Mouse (Mus musculus) MN1 (cell line): ENCODE data around the gene Epb41l4b.

Experiments used
- DNase-seq: peaks from one replicate; pipeline ENCODE4 v3.0.0-alpha.2; 2016; ENCODE audit warnings: low spot score

The Epb41l4b gene

DNA sequence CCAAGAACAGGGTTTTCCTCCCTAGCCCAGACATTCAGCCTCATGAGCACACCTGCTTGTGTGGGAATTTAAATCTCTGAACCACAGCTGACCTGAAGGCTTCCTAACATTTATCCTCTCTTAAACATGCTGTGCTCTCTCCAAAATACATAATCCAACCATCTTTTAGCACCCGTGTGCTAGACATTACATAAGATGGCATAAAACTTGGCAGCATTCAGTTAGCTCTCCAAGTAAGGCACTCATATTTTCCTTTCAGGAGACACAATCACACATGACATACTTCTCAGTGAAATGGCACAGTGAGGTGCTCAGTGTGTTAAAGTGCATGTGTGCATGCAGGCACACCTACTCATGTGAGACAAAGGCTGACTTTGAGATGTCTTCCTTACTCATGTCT lies 200.7 kb downstream of the Epb41l4b start:
- no peak for DNase-seq
